Mouse (Mus musculus) ES-E14 (cell line): ENCODE data around the gene Col8a1.

ENCODE experiments used
- HCFC1 ChIP-seq: IDR thresholded peaks from 2 replicates; pipeline ENCODE4 v1.6.1; 2012; ENCODE audit warnings: low read length, inconsistent platforms, borderline replicate concordance; ENCODE audit not compliant: insufficient read depth
- MAFK ChIP-seq: IDR thresholded peaks from 2 replicates; pipeline ENCODE4 v1.6.1; 2014; ENCODE audit warnings: mild to moderate bottlenecking, low read depth, low read length, inconsistent platforms; ENCODE audit not compliant: insufficient read depth
- ZNF384 ChIP-seq: IDR thresholded peaks from 2 replicates; pipeline ENCODE4 v1.6.1; 2012; ENCODE audit warnings: low read depth, low read length, inconsistent platforms

DNA sequence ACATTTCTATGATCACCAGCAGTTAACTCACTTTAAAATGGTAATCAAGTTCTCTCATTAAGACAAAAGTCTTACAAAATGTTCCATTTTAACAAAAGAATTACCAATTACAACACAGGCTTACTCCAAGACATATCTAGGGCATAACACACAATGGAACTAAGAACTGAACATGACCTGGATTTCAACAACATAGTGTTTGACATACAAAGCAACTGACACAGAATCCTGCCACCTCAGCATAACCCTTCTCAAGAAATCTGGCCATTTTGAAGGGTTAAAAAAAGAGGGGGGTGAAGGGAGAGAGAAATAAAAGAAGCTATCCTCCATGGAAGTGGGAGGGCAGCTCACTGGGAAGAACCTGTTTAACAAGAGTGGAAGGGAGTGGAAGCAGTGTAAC lies 153.5 kb downstream of the Col8a1 start:
- no peak for TF ChIP-seq ZNF384
- TF ChIP-seq HCFC1 = no peak
- no peak for TF ChIP-seq MAFK
